Mouse (Mus musculus): Measurements from ENCODE around the gene Fam228a. TPM values are rescaled to one million over a fixed set of nuclear protein-coding genes. Genes with fewer than 3 reads are reported as not detected.
"Not testable (repeated sequence)": the region's sequence is repeated elsewhere in the genome, so short reads cannot be mapped to it uniquely, and the experiment has no call there.

The Fam228a gene
- polyA plus RNA-seq, 1 experiment, result not detected

DNA sequence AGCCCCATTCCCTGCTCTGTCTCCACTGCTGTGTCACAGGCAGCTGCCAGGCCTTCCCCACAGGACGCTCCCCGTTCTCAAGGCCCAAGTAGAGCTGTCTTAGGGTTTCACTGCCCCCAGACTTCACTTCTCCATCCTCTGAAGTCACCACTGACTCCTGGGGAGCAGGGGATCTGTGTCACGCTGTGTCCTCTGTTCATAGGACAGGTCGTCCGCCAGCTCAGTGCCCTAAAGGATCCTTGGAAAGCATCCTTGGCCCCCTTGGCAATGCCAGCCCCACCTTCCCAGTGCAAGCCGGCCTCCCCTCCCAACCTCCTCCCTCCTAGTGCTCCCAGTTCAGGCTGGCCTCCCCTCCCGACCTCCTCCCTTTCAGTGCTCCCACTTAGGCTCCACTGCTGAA is 28.3 kb downstream of the Fam228a start:
- no peak for TF ChIP-seq CTCF (IDR thresholded peaks at IDR 0.05; ENCODE audit: control insufficient read depth, insufficient read depth, low read length)
- no peak for TF ChIP-seq POLR2A (IDR thresholded peaks at IDR 0.05; ENCODE audit: borderline replicate concordance, control insufficient read depth, low read depth, low read length)
- no peak overlapping the region for H3K4me3 ChIP-seq (replicated peaks; ENCODE audit: control insufficient read depth, low read depth, low read length)
- H3K27ac ChIP-seq (ENCODE audit: control insufficient read depth, insufficient read depth, low read depth, low read length, poor library complexity), result no peak overlapping the region
- 90% methylated on average over 7 of the region's 7 CpGs for whole genome bisulfite sequencing
- H3K4me1 ChIP-seq (ENCODE audit: control insufficient read depth, insufficient read depth, low read length), result no peaks in the 10 kb centered on the region

DNA sequence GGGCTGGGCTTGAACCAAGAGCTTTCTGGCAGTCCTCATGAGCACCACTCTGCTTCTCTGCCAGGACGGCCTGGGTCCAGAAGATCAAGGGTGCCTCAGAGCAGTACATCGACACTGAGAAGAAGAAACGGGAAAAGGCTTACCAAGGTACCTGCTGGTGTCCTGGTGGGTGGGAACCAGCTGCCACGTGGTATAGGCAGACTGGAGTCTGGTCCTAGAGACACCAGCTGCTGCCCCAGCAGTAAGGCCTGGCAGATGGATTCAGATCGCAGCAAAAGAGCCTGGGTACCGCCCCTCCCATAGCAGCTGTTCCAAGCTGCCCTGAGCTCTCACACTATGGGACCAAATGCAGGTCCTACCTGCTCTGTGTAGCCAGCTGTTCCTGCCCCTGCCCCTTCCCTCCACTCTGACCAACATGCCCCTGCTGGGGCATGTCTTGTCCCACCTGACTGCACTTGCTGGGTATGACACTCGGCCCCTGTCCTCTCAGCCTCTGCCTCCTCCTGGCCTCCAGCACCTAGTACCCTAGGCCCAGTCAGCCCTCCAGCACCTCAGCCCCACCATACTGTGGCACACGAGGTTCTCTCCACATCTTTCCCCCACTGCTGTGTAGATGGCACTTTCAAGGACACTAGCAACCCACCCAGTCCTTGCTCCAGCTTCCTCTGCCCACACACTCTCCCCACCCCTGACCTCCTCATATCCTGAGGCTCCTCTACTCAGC is 29.2 kb downstream of the Fam228a start:
- Histone ChIP-seq H3K4me1 (ENCODE audit: control insufficient read depth, insufficient read depth, low read length) (no peaks in the 10 kb centered on the region), H3K27ac (ENCODE audit: control insufficient read depth, insufficient read depth, low read depth, low read length, poor library complexity) (no peak overlapping the region), H3K4me3 (replicated peaks; ENCODE audit: control insufficient read depth, low read depth, low read length) (no peak overlapping the region)
- no peak for TF ChIP-seq CTCF (IDR thresholded peaks at IDR 0.05; ENCODE audit: control insufficient read depth, insufficient read depth, low read length)
- TF ChIP-seq POLR2A (IDR thresholded peaks at IDR 0.05; ENCODE audit: borderline replicate concordance, control insufficient read depth, low read depth, low read length), result no peak
- WGBS, result 82% methylated on average over 8 of the region's 8 CpGs

DNA sequence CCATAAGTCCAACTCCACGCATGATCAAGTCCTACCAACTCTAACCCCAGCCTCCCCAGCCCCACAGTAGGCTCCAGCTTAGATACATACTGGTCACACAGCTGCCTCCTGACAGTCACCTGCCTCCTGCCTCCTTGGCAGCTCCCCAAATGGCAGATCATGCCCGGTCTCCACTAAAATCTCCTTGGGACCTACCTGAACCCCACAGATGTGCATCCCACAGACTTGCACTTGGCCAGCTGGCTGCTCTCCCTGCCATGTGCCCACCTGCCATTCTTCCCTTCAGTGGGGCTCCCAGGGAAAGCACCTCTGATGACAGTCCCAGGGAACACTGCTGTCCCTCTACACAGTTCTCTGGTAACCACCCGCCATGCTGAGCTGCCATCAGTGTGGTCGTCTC is 29.9 kb downstream of the Fam228a start:
- H3K27ac ChIP-seq (ENCODE audit: control insufficient read depth, insufficient read depth, low read depth, low read length, poor library complexity), result no peak overlapping the region
- no peak overlapping the region for H3K4me3 ChIP-seq (replicated peaks; ENCODE audit: control insufficient read depth, low read depth, low read length)
- no peak for TF ChIP-seq POLR2A (IDR thresholded peaks at IDR 0.05; ENCODE audit: borderline replicate concordance, control insufficient read depth, low read depth, low read length)
- no peaks in the 10 kb centered on the region for H3K4me1 ChIP-seq (ENCODE audit: control insufficient read depth, insufficient read depth, low read length)
- 88% methylated on average over 4 of the region's 4 CpGs for WGBS

DNA sequence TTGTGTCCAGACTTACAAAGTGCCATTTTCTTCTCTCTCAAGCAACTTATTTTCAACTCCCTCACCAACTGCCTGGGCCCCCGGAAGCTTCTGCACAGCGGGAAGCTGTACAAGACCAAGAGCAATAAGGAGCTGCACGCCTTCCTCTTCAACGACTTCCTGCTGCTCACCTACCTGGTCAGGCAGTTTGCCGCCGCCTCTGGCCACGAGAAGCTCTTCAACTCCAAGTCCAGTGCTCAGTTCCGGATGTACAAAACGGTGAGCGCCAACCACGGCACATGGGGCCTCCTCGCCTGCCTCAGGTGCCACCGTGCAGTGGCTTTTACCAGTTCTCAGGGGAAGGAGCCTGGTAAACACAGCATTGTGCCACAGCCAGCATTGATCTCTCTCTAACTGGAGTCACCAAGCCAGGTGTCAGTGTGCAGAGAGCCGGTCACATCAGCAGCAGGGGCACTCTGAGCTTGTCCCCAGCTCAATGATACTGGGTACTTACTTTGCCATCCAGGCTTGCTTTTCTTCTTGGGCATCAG is 30.7 kb downstream of the Fam228a start:
- WGBS, result 71% methylated on average over 14 of the region's 14 CpGs
- TF ChIP-seq CTCF (IDR thresholded peaks at IDR 0.05; ENCODE audit: control insufficient read depth, insufficient read depth, low read length) (no peak), POLR2A (IDR thresholded peaks at IDR 0.05; ENCODE audit: borderline replicate concordance, control insufficient read depth, low read depth, low read length) (no peak)
- no peak overlapping the region for H3K27ac ChIP-seq (ENCODE audit: control insufficient read depth, insufficient read depth, low read depth, low read length, poor library complexity)
- no peaks in the 10 kb centered on the region for H3K4me1 ChIP-seq (ENCODE audit: control insufficient read depth, insufficient read depth, low read length)
- no peak overlapping the region for H3K4me3 ChIP-seq (replicated peaks; ENCODE audit: control insufficient read depth, low read depth, low read length)

DNA sequence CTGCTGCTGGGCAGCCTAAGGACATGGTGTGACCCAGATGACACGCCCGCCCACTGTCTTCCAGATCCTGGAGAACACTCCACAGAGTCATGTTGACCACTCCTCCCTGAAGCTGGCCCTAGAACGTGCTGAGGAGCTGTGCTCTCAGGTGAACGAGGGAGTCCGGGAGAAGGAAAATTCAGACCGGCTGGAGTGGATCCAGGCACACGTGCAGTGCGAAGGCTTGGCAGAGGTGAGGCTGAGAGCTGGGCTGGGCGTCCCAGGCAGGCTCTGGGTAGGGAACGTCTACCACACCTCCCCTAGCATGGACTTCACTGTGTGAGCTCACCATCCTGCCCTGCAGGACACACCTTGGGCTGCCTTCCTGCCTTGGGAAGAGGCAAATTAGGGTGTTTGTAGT is 31.3 kb downstream of the Fam228a start:
- H3K27ac ChIP-seq (ENCODE audit: control insufficient read depth, insufficient read depth, low read depth, low read length, poor library complexity), result no peak overlapping the region
- WGBS, result 90% methylated on average over 10 of the region's 10 CpGs
- no peaks in the 10 kb centered on the region for H3K4me1 ChIP-seq (ENCODE audit: control insufficient read depth, insufficient read depth, low read length)
- TF ChIP-seq CTCF (IDR thresholded peaks at IDR 0.05; ENCODE audit: control insufficient read depth, insufficient read depth, low read length) (no peak), POLR2A (IDR thresholded peaks at IDR 0.05; ENCODE audit: borderline replicate concordance, control insufficient read depth, low read depth, low read length) (no peak)
- no peak overlapping the region for H3K4me3 ChIP-seq (replicated peaks; ENCODE audit: control insufficient read depth, low read depth, low read length)

DNA sequence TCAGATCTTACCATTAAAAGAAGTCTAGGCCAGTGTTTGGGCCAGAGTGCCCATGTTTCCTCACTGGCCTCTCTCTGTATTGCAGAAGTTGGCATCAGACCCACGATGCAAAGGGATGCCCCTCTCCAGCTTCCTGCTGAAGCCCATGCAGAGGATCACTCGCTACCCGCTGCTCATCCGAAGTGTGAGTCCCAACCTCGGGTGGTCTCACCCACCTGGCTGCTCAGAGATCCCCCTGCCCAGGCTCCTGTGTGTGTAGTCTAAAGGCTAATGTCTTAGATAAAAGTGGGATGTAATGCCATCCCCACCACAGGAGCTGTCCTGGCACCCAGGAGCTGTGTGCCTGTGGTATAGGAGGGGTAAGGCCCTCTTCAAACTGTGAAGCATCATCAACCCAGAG is 32.1 kb downstream of the Fam228a start:
- TF ChIP-seq POLR2A (IDR thresholded peaks at IDR 0.05; ENCODE audit: borderline replicate concordance, control insufficient read depth, low read depth, low read length) (no peak), CTCF (IDR thresholded peaks at IDR 0.05; ENCODE audit: control insufficient read depth, insufficient read depth, low read length) (no peak)
- WGBS, result 82% methylated on average over 5 of the region's 5 CpGs
- Histone ChIP-seq H3K27ac (ENCODE audit: control insufficient read depth, insufficient read depth, low read depth, low read length, poor library complexity) (no peak overlapping the region), H3K4me3 (replicated peaks; ENCODE audit: control insufficient read depth, low read depth, low read length) (no peak overlapping the region), H3K4me1 (ENCODE audit: control insufficient read depth, insufficient read depth, low read length) (no peaks in the 10 kb centered on the region)

DNA sequence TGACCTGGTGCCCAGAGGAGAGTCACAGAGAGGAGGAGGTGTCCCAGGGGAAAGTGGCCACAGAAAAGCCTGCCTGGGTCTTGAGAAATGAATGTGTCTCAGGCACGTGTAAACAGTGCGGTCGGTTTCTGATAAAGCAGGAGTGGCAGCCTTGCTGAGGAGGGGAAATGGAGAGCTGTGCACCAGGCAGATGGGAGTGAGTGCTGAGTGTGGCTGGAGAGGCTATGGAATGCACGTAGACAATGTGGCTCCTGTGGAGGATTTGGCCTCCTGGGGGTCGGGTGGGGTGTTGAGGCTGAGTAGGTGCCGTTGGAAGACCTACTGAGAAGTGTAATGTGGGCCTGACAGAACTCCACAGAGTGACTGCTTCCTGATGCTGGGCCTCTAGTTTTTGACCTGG is 32.6 kb downstream of the Fam228a start:
- H3K4me3 ChIP-seq (replicated peaks; ENCODE audit: control insufficient read depth, low read depth, low read length); H3K4me1 ChIP-seq (ENCODE audit: control insufficient read depth, insufficient read depth, low read length); H3K27ac ChIP-seq (ENCODE audit: control insufficient read depth, insufficient read depth, low read depth, low read length, poor library complexity): not testable (repeated sequence)
- WGBS, result 89% methylated on average over 6 of the region's 6 CpGs

DNA sequence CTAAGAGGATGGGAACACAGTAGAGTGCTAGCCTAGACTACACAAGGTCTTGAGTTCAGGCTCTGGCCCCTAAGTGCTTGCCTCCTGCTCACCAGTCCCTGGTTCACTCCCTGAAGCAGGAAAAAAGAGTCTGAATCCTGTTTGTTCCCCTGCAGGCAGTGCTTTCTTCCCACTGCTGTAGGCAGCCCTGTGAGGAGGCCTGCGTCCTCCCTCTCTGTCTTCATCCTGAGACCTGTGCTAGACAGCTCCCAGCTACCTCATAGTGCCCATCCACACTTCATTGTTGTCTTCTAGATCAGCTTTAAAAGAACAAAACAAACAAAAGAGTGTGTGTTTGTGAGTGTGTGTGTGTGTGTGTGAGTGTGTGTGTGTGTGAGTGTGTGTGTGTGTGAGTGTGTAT is 43.7 kb downstream of the Fam228a start:
- H3K4me1 ChIP-seq (ENCODE audit: control insufficient read depth, insufficient read depth, low read length), result no peaks in the 10 kb centered on the region
- 93% methylated on average over 1 of the region's 1 CpGs for WGBS
- H3K4me3 ChIP-seq (replicated peaks; ENCODE audit: control insufficient read depth, low read depth, low read length), result no peak overlapping the region
- H3K27ac ChIP-seq (ENCODE audit: control insufficient read depth, insufficient read depth, low read depth, low read length, poor library complexity), result no peak overlapping the region
- TF ChIP-seq CTCF (IDR thresholded peaks at IDR 0.05; ENCODE audit: control insufficient read depth, insufficient read depth, low read length) (no peak), POLR2A (IDR thresholded peaks at IDR 0.05; ENCODE audit: borderline replicate concordance, control insufficient read depth, low read depth, low read length) (no peak)

DNA sequence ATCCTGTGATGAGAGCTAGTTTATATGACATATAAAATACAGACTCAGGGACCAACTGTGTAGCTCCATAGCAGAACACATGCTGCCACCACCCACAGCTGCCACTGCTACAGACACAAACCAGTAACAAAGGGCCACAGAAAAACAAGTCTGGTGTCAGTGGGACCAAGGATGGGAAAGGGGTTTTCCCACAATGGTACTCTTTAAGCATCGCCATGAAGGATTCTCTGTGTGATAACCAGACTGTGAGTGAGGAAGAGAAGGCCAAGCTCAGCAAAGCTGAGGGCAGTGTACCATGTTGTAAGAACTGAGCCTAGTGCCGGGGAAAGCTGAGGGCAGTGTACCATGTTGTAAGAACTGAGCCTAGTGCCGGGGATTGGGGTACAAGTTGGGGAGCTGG is 47.0 kb downstream of the Fam228a start:
- Histone ChIP-seq H3K27ac (ENCODE audit: control insufficient read depth, insufficient read depth, low read depth, low read length, poor library complexity) (no peak overlapping the region), H3K4me1 (ENCODE audit: control insufficient read depth, insufficient read depth, low read length) (no peaks in the 10 kb centered on the region), H3K4me3 (replicated peaks; ENCODE audit: control insufficient read depth, low read depth, low read length) (no peak overlapping the region)
- 88% methylated on average over 3 of the region's 3 CpGs for WGBS
- TF ChIP-seq POLR2A (IDR thresholded peaks at IDR 0.05; ENCODE audit: borderline replicate concordance, control insufficient read depth, low read depth, low read length) (no peak), CTCF (IDR thresholded peaks at IDR 0.05; ENCODE audit: control insufficient read depth, insufficient read depth, low read length) (no peak)
